31 mouse cellular contexts compared by ENCODE assay signal in genomic region chr1:164572183-164572582, GRCm38 (mm10).
DNase-seq lines count a peak whose midpoint lies in the region; ATAC-seq and TF ChIP-seq lines count a peak whose summit lies in the region.
"Had no signal": no experiment of that assay in that cellular context is flagged by ENCODE, and none has a peak within 500 bp of the region (broad histone marks: within the 10 kb centered on the region; RNA-seq: fewer than 3 reads in every experiment).

No protein-coding gene starts in this region.

- no peaks in the 10 kb centered on the region for H3K36me3 ChIP-seq in intestine, embryonic 15.5 days
- H3K36me3 ChIP-seq in intestine, postnatal 0 days (ENCODE audit: control insufficient read depth, insufficient read depth): no peaks in the 10 kb centered on the region
- H3K36me3 ChIP-seq in thymus, adult 2 months (ENCODE audit: control insufficient read depth, insufficient read depth, low read length): no peaks in the 10 kb centered on the region
- H3K36me3 ChIP-seq: embryonic facial prominence, embryonic 13.5 days; G1E; heart, embryonic 15.5 days; hindbrain, embryonic 12.5 days; kidney, embryonic 15.5 days; limb, embryonic 13.5 days; liver, embryonic 13.5 days; lung, embryonic 15.5 days; neural tube, embryonic 12.5 days had no signal

- H3K27ac ChIP-seq in intestine, embryonic 15.5 days: no peak overlapping the region
- H3K27ac ChIP-seq in intestine, postnatal 0 days (ENCODE audit: low read depth, low read length): no peak overlapping the region
- H3K27ac ChIP-seq in thymus, adult 2 months (ENCODE audit: control insufficient read depth, insufficient read depth, low read length): 0 out of 2 replicates have a peak overlapping the region, but pooled peaks have one; percentile 45
- H3K27ac ChIP-seq: embryonic facial prominence, embryonic 13.5 days; heart, embryonic 15.5 days; hindbrain, embryonic 12.5 days; hindbrain, postnatal 0 days; kidney, embryonic 15.5 days; layer of hippocampus, adult 2 months; limb, embryonic 13.5 days; liver, embryonic 13.5 days; lung, embryonic 15.5 days; neural tube, embryonic 12.5 days; stomach, postnatal 0 days had no signal

- no peak overlapping the region for H3K4me2 ChIP-seq in intestine, embryonic 15.5 days (replicated peaks)
- H3K4me2 ChIP-seq in intestine, postnatal 0 days (replicated peaks; ENCODE audit: low read depth): no peak overlapping the region
- H3K4me2 ChIP-seq: embryonic facial prominence, embryonic 13.5 days; heart, embryonic 15.5 days; hindbrain, embryonic 12.5 days; kidney, embryonic 15.5 days; limb, embryonic 13.5 days; liver, embryonic 13.5 days; lung, embryonic 15.5 days; midbrain, embryonic 11.5 days; neural tube, embryonic 12.5 days had no signal

- DNase-seq in thymus, adult 2 months: no peak
- no peak for DNase-seq in thymus, postnatal 36 days
- DNase-seq in Muller cell, postnatal 12 days (ENCODE audit: inconsistent ontology term): peak; percentile 36
- peak; percentile 59 for DNase-seq in yolk sac, embryonic 10.5 days (ENCODE audit: low spot score)
- DNase-seq in urinary bladder, postnatal 36 days (ENCODE audit: low spot score in 2 of 2): no peak
- DNase-seq: cerebellum, adult 11-12 months; cerebellum, adult 9-11 months; embryo, embryonic 11 days; heart, postnatal 36 days; kidney, postnatal 25 days; liver, embryonic 13.5 days; right cerebral cortex, postnatal 14 days; thymus, adult 18-20 months had no signal

- H3K27me3 ChIP-seq in intestine, embryonic 15.5 days (replicated peaks): no peaks in the 10 kb centered on the region
- H3K27me3 ChIP-seq in intestine, postnatal 0 days (replicated peaks; ENCODE audit: control insufficient read depth, insufficient read depth, low read length): no peaks in the 10 kb centered on the region
- H3K27me3 ChIP-seq in thymus, adult 2 months (ENCODE audit: control insufficient read depth, insufficient read depth, low read length): no peaks in the 10 kb centered on the region
- H3K27me3 ChIP-seq: embryonic facial prominence, embryonic 13.5 days; heart, embryonic 15.5 days; hindbrain, embryonic 12.5 days; kidney, embryonic 15.5 days; limb, embryonic 13.5 days; liver, embryonic 13.5 days; lung, embryonic 15.5 days; neural tube, embryonic 12.5 days; Patski had no signal

- WGBS in intestine, embryonic 15.5 days: 39% methylated on average over 4 of the region's 4 CpGs
- WGBS in intestine, postnatal 0 days: 33% methylated on average over 4 of the region's 4 CpGs
- WGBS in thymus, adult 2 months: 8% methylated on average over 4 of the region's 4 CpGs

- no peak for TF ChIP-seq POLR2A in thymus, adult 2 months (IDR thresholded peaks at IDR 0.05; ENCODE audit: control insufficient read depth, extremely low read depth, insufficient read depth, low read length, poor library complexity)

- no peak for TF ChIP-seq CTCF in intestine, postnatal 0 days (IDR thresholded peaks at IDR 0.05; ENCODE audit: low read depth)
- TF ChIP-seq CTCF in thymus, adult 2 months (IDR thresholded peaks at IDR 0.05; ENCODE audit: borderline replicate concordance, control insufficient read depth, extremely low read depth, insufficient read depth, low read length, poor library complexity): no peak

- H3K9ac ChIP-seq in intestine, embryonic 15.5 days: no peak overlapping the region
- H3K9ac ChIP-seq in intestine, postnatal 0 days (ENCODE audit: low read depth, low read length): no peak overlapping the region
- H3K9ac ChIP-seq: embryonic facial prominence, embryonic 13.5 days; heart, embryonic 15.5 days; hindbrain, embryonic 12.5 days; kidney, embryonic 15.5 days; limb, embryonic 13.5 days; liver, embryonic 13.5 days; lung, embryonic 15.5 days; neural tube, embryonic 12.5 days had no signal

- no peaks in the 10 kb centered on the region for H3K4me1 ChIP-seq in intestine, embryonic 15.5 days (replicated peaks)
- H3K4me1 ChIP-seq in intestine, postnatal 0 days (replicated peaks; ENCODE audit: control insufficient read depth, insufficient read depth, low read length): no peaks in the 10 kb centered on the region
- peaks cover 19% of the 10 kb centered on the region for H3K4me1 ChIP-seq in thymus, adult 2 months (replicated peaks; ENCODE audit: control insufficient read depth, insufficient read depth, low read length)
- H3K4me1 ChIP-seq: embryonic facial prominence, embryonic 13.5 days; kidney, embryonic 15.5 days; limb, embryonic 13.5 days; liver, embryonic 13.5 days; lung, embryonic 15.5 days had no signal

- peak; percentile 28; the same call in 1 of the 2 replicates for ATAC-seq in intestine, embryonic 15.5 days
- ATAC-seq in intestine, postnatal 0 days: no peak
- ATAC-seq: forebrain, embryonic 16.5 days; hindbrain, postnatal 0 days; midbrain, embryonic 16.5 days; Patski had no signal

- no peaks in the 10 kb centered on the region for H3K9me3 ChIP-seq in intestine, embryonic 15.5 days
- H3K9me3 ChIP-seq in intestine, postnatal 0 days (ENCODE audit: control insufficient read depth): no peaks in the 10 kb centered on the region
- H3K9me3 ChIP-seq: embryonic facial prominence, embryonic 13.5 days; heart, embryonic 15.5 days; hindbrain, embryonic 12.5 days; kidney, embryonic 15.5 days; limb, embryonic 13.5 days; liver, embryonic 13.5 days; lung, embryonic 15.5 days; neural tube, embryonic 12.5 days had no signal

- no peak overlapping the region for H3K4me3 ChIP-seq in intestine, embryonic 15.5 days (replicated peaks)
- H3K4me3 ChIP-seq in intestine, postnatal 0 days (ENCODE audit: low read depth, low read length): no peak overlapping the region
- no peak overlapping the region for H3K4me3 ChIP-seq in thymus, adult 2 months (ENCODE audit: control insufficient read depth, insufficient read depth, low read length)
- H3K4me3 ChIP-seq: embryonic facial prominence, embryonic 13.5 days; erythroblast, embryonic 14.5 days; heart, embryonic 15.5 days; hindbrain, embryonic 12.5 days; kidney, embryonic 15.5 days; layer of hippocampus, adult 2 months; limb, embryonic 13.5 days; liver, embryonic 13.5 days; lung, embryonic 15.5 days; neural tube, embryonic 12.5 days had no signal

Comparison
In these comparisons a context has a peak if more than half of its experiments do, and no peak if none do; other contexts are left out.
1. DNase-seq: peak in Muller cell, postnatal 12 days (single experiment) and yolk sac, embryonic 10.5 days (single experiment); none in thymus, adult 2 months (single experiment), thymus, postnatal 36 days (0 of 2) and urinary bladder, postnatal 36 days (0 of 2).